Mouse (Mus musculus): ENCODE measurements around the gene Gm17174.
A peak's percentile ranks its signal among the peaks of the same experiment; 100 is the strongest.
"Not testable (repeated sequence)": the region's sequence is repeated elsewhere in the genome, so short reads cannot be mapped to it uniquely, and the experiment has no call there.

Gm17174 gene

DNA sequence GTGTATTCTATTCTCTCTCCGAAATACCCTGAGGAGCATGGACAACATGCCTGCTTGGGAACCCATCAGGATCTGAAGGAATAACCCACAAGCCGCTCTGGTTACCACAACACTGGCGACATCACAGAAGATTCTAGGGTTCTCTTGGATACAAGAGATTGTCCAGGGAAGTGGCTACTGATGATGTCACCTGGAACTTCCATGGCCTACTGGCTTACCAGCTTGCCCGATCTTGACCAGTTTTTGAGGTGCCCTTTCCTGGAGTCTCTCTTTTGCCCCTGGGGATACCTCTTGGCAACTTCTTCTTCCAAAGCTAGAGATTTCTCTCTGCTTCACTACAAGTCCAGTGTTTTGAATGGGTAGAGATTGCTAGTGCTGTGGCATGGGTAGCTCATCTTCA, at the start of gene Gm17174:
Gm17174 (minus strand) TSS at position 101 of the 400 bp plus-strand sequence.
- DNase-seq: not testable (repeated sequence)

DNA sequence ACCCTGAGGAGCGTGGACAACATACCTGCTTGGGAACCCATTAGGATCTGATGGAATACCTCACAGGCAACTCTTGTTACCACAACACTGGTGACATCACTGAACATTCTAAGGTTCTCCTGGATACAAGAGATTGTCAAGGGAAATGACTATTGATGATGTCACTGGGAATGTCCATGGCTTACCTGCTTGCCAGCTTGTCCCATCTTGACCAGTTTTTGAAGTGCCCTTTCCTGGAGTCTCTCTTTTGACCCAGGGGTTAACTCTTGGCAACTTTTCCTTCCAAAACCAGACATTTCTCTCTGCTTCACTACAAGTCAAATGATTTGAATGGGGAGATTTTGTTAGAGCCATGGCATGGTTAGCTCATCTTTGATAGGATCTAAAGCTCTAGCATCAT, 43.6 kb upstream of the Gm17174 start, which contains the start of gene Gm4181:
Gm4181 (minus strand) TSS at position 101 of the 400 bp plus-strand sequence.
- not testable (repeated sequence) for DNase-seq

DNA sequence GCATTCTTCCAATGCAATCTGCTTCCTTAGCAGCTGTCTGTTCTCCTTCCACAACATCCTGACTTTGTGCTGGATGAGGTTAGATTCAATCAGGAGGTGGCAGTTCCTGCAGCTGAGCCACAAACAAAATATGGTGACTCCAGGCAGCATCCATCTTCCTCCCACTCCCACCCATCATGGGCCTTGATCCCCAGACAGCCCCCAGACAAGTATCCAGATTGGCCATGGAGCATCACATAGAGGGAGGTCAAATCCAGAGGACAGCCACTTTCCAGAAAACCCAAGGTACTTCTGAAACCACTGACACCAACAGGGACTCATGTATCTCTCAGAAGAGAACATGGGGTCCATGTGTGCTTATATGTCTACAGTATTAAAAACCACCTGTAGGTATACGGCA, 40.5 kb upstream of the Gm17174 start:
- DNase-seq: peak; percentile 23

DNA sequence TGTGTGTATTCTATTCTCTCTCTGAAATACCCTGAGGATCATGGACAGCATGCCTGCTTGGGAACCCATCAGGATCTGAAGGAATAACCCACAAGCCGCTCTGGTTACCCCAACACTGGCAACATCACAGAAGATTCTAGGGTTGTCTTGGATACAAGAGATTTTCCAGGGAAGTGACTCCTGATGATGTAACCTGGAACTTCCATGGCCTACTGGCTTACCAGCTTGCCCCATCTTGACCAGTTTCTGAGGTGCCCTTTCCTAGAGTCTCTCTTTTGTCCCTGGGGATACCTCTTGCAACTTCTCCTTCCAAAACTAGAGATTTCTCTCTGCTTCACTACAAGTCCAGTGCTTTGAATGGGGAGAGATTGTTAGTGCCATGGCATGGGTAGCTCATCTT, 19.3 kb upstream of the Gm17174 start, which contains the start of gene Gm17078:
Gm17078 (minus strand) TSS at position 101 of the 400 bp plus-strand sequence.
- no peak for DNase-seq

DNA sequence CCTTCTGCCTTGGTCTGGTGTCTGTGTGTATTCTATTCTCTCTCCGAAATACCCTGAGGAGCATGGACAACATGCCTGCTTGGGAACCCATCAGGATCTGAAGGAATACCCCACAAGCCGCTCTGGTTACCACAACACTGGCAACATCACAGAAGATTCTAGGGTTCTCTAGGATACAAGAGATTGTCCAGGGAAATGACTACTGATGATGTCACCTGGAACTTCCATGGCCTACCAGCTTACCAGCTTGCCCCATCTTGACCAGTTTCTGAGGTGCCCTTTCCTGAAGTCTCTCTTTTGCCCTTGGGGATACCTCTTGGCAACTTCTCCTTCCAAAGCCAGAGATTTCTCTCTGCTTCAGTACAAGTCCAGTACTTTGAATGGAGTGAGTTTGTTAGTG, 18.0 kb downstream of the Gm17174 start, which contains the start of gene Gm17175:
Gm17175 (minus strand) TSS at position 101 of the 400 bp plus-strand sequence.
- not testable (repeated sequence) for DNase-seq

DNA sequence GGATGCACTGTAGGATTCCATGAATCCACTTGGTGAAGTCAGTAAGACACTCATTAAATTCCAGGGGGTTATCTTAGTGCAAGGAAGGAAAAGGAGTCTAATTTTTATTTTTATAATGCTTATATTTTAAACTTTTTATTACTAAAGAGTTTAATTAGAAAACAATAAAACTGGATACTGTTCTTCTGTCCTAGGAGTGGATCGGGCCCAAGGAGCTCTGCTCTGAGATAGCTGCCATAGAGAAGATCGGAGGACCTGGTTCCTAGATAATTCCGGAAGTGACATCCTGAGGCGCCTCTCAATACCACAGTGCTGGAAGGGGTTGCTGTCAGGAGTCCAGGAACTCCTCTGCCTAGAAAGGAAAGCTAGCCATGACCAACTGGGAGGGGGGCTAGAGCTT, 39.4 kb downstream of the Gm17174 start, which contains the start of gene Gm5622:
Gm5622 (plus strand) TSS at position 301 of the 400 bp plus-strand sequence.
- no peak for DNase-seq
